8 mouse cellular contexts compared by ENCODE assay signal in the genomic region with DNA sequence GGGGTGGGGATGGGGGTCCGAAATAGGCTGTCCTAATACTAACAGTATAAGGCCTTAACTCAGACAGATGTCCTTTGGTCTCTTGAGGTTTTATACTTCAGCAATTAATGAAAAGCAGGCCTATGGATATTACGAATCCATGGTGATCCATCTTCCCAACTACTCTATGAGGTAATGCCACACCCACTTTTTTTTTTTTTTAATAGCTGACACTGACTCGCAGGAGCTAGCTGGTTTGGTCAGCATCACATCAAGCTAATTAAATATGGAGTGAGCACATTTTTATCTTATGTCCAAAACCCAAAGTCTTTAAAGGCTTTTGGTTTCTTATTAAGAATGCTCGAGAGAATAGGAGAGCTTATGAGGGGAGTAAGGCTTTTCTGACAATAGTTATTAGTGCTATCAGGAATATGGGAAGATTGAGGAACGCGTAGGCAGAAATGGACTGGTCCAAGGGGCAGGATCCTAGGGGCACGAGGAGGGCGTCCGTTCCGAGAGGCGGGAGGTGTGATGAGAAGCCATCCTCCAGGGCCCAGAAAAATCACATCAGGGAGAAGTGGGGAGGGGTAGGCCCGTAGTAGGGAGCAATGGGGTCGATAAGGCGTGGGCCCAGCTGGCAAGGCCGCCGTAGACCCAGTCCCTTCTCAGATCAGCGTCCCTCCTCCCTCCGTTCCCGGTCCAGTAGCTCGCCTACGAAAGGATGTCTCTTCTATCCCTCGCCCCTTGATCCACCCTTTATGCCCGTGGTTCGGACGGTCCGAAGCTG. TPM values are rescaled to one million over a fixed set of nuclear protein-coding genes. Genes with fewer than 3 reads are reported as not detected.
DNase-seq lines count a peak whose midpoint lies in the region; ATAC-seq and TF ChIP-seq lines count a peak whose summit lies in the region.

No protein-coding gene starts in this region.

- no peak for TF ChIP-seq CTCF in liver, embryonic 14.5 days (IDR thresholded peaks at IDR 0.05; ENCODE audit: low read depth)

- peaks cover 16% of the 10 kb centered on the region for H3K4me1 ChIP-seq in forebrain, embryonic 12.5 days
- H3K4me1 ChIP-seq in liver, embryonic 14.5 days (replicated peaks; ENCODE audit: control insufficient read depth in 2 of 2, insufficient read depth in 2 of 2, low read length in 1 of 2) = peaks cover 5% of the 10 kb centered on the region in 2 experiments
- H3K4me1 ChIP-seq in stomach, embryonic 15.5 days = peaks cover 5% of the 10 kb centered on the region

- H3K27me3 ChIP-seq in forebrain, embryonic 12.5 days = no peaks in the 10 kb centered on the region
- no peaks in the 10 kb centered on the region for H3K27me3 ChIP-seq in liver, embryonic 14.5 days (ENCODE audit: control insufficient read depth, insufficient read depth, low read length)
- no peaks in the 10 kb centered on the region for H3K27me3 ChIP-seq in stomach, embryonic 15.5 days (replicated peaks)

- WGBS in forebrain, embryonic 12.5 days = 8% methylated on average over 26 of the region's 26 CpGs
- WGBS in liver, embryonic 14.5 days (ENCODE audit: insufficient replicate concordance) = 7% methylated on average over 26 of the region's 26 CpGs
- WGBS in stomach, embryonic 15.5 days = 7% methylated on average over 26 of the region's 26 CpGs

- TF ChIP-seq EP300 in liver, embryonic 14.5 days (IDR thresholded peaks at IDR 0.05; ENCODE audit: low read depth) = no peak

- peak; percentile 72 for ATAC-seq in frontal cortex, adult (ENCODE audit: low TSS enrichment)
- ATAC-seq in CD4-positive, CD25-positive, alpha-beta regulatory T cell, adult 4 months = peak; percentile 46
- ATAC-seq in forebrain, embryonic 12.5 days (ENCODE audit: low FRiP score) = peak; percentile 81
- ATAC-seq in liver, embryonic 14.5 days (ENCODE audit: insufficient read depth) = peak; percentile 64
- ATAC-seq in stomach, embryonic 15.5 days (ENCODE audit: insufficient read depth, low FRiP score, low read depth) = peak; percentile 64

- peak overlapping the region; percentile 78 for H3K9ac ChIP-seq in forebrain, embryonic 12.5 days
- peak overlapping the region; percentile 82 for H3K9ac ChIP-seq in liver, embryonic 14.5 days (replicated peaks)
- peak overlapping the region; percentile 86 for H3K9ac ChIP-seq in stomach, embryonic 15.5 days

- H3K36me3 ChIP-seq in forebrain, embryonic 12.5 days (replicated peaks) = peaks cover 47% of the 10 kb centered on the region
- peaks cover 6% of the 10 kb centered on the region; the same call in 1 of the 2 replicates for H3K36me3 ChIP-seq in liver, embryonic 14.5 days (replicated peaks; ENCODE audit: control insufficient read depth, insufficient read depth, low read depth)
- H3K36me3 ChIP-seq in stomach, embryonic 15.5 days = peaks cover 16% of the 10 kb centered on the region

- H3K27ac ChIP-seq in forebrain, embryonic 12.5 days = peak overlapping the region; percentile 16; the same call in 1 of the 2 replicates
- H3K27ac ChIP-seq in liver, embryonic 14.5 days = no peak overlapping the region
- H3K27ac ChIP-seq in stomach, embryonic 15.5 days = peak overlapping the region; percentile 63

- peak overlapping the region; percentile 84 for H3K4me2 ChIP-seq in forebrain, embryonic 12.5 days
- H3K4me2 ChIP-seq in liver, embryonic 14.5 days (ENCODE audit: low read depth) = peak overlapping the region; percentile 81
- H3K4me2 ChIP-seq in stomach, embryonic 15.5 days = peak overlapping the region; percentile 81

- no peak for DNase-seq in frontal cortex, postnatal 14 days (ENCODE audit: low spot score in 2 of 2)
- DNase-seq in liver, embryonic 14.5 days (ENCODE audit: low read depth in 3 of 3, low spot score in 3 of 3) = no peak
- no peak for DNase-seq in left cerebral cortex, adult 11 months (ENCODE audit: low spot score)
- no peak for DNase-seq in layer of hippocampus, adult 9-10 months (ENCODE audit: low spot score)

- H3K9me3 ChIP-seq in forebrain, embryonic 12.5 days = no peaks in the 10 kb centered on the region
- no peaks in the 10 kb centered on the region for H3K9me3 ChIP-seq in liver, embryonic 14.5 days (ENCODE audit: control insufficient read depth, low read length)
- H3K9me3 ChIP-seq in stomach, embryonic 15.5 days = no peaks in the 10 kb centered on the region

- peak overlapping the region; percentile 83 for H3K4me3 ChIP-seq in forebrain, embryonic 12.5 days (replicated peaks)
- H3K4me3 ChIP-seq in liver, embryonic 14.5 days (ENCODE audit: insufficient read depth in 1 of 2, low read depth in 2 of 2, low read length in 2 of 2) = peak overlapping the region; percentile 75 to 85
- peak overlapping the region; percentile 91 for H3K4me3 ChIP-seq in stomach, embryonic 15.5 days (replicated peaks)

RNA-seq across cellular contexts. Expression of a gene that starts 0.5 kb away (rescaled TPM):
- polyA plus RNA-seq in CD4-positive, CD25-positive, alpha-beta regulatory T cell, adult 4 months (2017; shearing (Covaris generic)) = 10 to 100 TPM; 19.7 to 31.9 TPM
- polyA plus RNA-seq in forebrain, embryonic 12.5 days (2016; fragmentation: Nextera tagmentation; extraction: Ambion mirVana) = 30.7 and 33.0 TPM in 2 replicates
- 21.9 and 24.0 TPM in 2 replicates for polyA plus RNA-seq in liver, embryonic 14.5 days (2012; rRNA removed)
- 2.1 and 2.6 TPM in 2 replicates for polyA plus RNA-seq in liver, embryonic 14.5 days (2014; fragmentation: Nextera tagmentation; extraction: Ambion mirVana)
- 31.4 and 31.8 TPM in 2 replicates for polyA plus RNA-seq in stomach, embryonic 15.5 days (2015; fragmentation: Nextera tagmentation; extraction: Ambion mirVana)

RNA-seq across cellular contexts. Expression of a gene that starts 0.6 kb away (rescaled TPM):
- not detected for polyA plus RNA-seq in CD4-positive, CD25-positive, alpha-beta regulatory T cell, adult 4 months (2017; shearing (Covaris generic))
- 26.7 and 27.7 TPM in 2 replicates for polyA plus RNA-seq in forebrain, embryonic 12.5 days (2016; fragmentation: Nextera tagmentation; extraction: Ambion mirVana)
- 0.17 and 0.24 TPM in 2 replicates for polyA plus RNA-seq in liver, embryonic 14.5 days (2012; rRNA removed)
- 0.08 and 0.95 TPM in 2 replicates for polyA plus RNA-seq in liver, embryonic 14.5 days (2014; fragmentation: Nextera tagmentation; extraction: Ambion mirVana)
- 3.3 and 5.9 TPM in 2 replicates for polyA plus RNA-seq in stomach, embryonic 15.5 days (2015; fragmentation: Nextera tagmentation; extraction: Ambion mirVana)

RNA-seq across cellular contexts. Expression of a gene that starts 12.6 kb away (rescaled TPM):
- 10 to 100 TPM; 16.0 to 18.4 TPM for polyA plus RNA-seq in CD4-positive, CD25-positive, alpha-beta regulatory T cell, adult 4 months (2017; shearing (Covaris generic))
- 18.3 and 18.5 TPM in 2 replicates for polyA plus RNA-seq in forebrain, embryonic 12.5 days (2016; fragmentation: Nextera tagmentation; extraction: Ambion mirVana)
- polyA plus RNA-seq in liver, embryonic 14.5 days (2012; rRNA removed) = 9.2 and 9.5 TPM in 2 replicates
- 9.1 and 10.2 TPM in 2 replicates for polyA plus RNA-seq in liver, embryonic 14.5 days (2014; fragmentation: Nextera tagmentation; extraction: Ambion mirVana)
- 16.5 and 17.1 TPM in 2 replicates for polyA plus RNA-seq in stomach, embryonic 15.5 days (2015; fragmentation: Nextera tagmentation; extraction: Ambion mirVana)

RNA-seq across cellular contexts. Expression of a gene that starts 12.6 kb away (rescaled TPM):
- polyA plus RNA-seq in CD4-positive, CD25-positive, alpha-beta regulatory T cell, adult 4 months (2017; shearing (Covaris generic)) = 10 to 100 TPM in 1 of 2 experiments, 1 to 10 TPM in 1; 7.2 to 16.2 TPM
- polyA plus RNA-seq in forebrain, embryonic 12.5 days (2016; fragmentation: Nextera tagmentation; extraction: Ambion mirVana) = 10.6 and 10.8 TPM in 2 replicates
- 3.0 TPM in 2 replicates for polyA plus RNA-seq in liver, embryonic 14.5 days (2012; rRNA removed)
- 0.94 and 1.5 TPM in 2 replicates for polyA plus RNA-seq in liver, embryonic 14.5 days (2014; fragmentation: Nextera tagmentation; extraction: Ambion mirVana)
- polyA plus RNA-seq in stomach, embryonic 15.5 days (2015; fragmentation: Nextera tagmentation; extraction: Ambion mirVana) = 5.8 and 5.9 TPM in 2 replicates

RNA-seq across cellular contexts. Expression of a gene that starts 56.6 kb away (rescaled TPM):
- polyA plus RNA-seq in CD4-positive, CD25-positive, alpha-beta regulatory T cell, adult 4 months (2017; shearing (Covaris generic)) = 10 to 100 TPM; 30.4 to 38.5 TPM
- 44.2 and 48.1 TPM in 2 replicates for polyA plus RNA-seq in forebrain, embryonic 12.5 days (2016; fragmentation: Nextera tagmentation; extraction: Ambion mirVana)
- 2.6 and 4.4 TPM in 2 replicates for polyA plus RNA-seq in liver, embryonic 14.5 days (2012; rRNA removed)
- 11.4 and 13.5 TPM in 2 replicates for polyA plus RNA-seq in liver, embryonic 14.5 days (2014; fragmentation: Nextera tagmentation; extraction: Ambion mirVana)
- 24.1 and 26.6 TPM in 2 replicates for polyA plus RNA-seq in stomach, embryonic 15.5 days (2015; fragmentation: Nextera tagmentation; extraction: Ambion mirVana)
